Mouse (Mus musculus): ENCODE measurements around the gene Ngdn.
"Not testable (repeated sequence)": the region's sequence is repeated elsewhere in the genome, so short reads cannot be mapped to it uniquely, and the experiment has no call there.

Ngdn gene

DNA sequence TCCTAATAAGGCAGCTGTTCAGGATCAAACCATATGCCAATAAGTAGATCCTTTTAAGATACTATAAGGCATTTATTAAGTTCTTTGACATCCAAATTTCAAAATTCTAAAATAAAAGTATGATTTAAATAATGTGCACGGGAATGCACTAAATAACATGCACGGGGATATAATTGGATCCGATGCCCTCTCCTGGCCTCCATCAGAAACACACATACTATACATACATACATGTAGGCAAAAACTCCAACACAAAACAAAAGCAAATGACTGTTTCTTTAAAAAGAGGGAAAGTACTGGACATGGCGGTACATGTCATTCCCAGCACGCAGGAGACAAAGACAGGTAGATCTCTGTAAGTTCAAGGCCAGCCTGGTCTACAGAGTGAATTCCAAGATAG is 15.4 kb upstream of the Ngdn start:
- DNase-seq (ENCODE audit: low spot score in 2 of 2): not testable (repeated sequence)

DNA sequence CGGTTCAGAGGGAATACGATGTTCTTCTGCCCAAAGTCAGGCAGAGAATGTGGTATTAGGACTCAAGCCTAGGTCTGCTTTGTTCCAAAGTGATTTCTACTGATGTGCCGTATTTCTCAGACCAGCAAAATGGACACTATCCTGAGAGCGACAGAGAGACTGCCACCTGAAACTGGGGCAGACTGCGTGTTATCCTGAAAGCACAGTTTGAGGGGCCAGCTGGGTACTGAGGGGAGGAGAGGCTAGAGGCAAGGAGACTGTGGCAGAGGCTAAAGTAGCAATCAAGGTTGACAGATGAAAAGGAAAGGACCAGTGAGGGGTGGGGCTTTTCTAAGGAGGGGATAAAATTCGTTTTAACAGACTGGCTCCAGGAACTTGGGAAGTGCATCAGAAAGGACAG is 14.4 kb upstream of the Ngdn start:
- DNase-seq (ENCODE audit: low spot score in 2 of 2): no peak

DNA sequence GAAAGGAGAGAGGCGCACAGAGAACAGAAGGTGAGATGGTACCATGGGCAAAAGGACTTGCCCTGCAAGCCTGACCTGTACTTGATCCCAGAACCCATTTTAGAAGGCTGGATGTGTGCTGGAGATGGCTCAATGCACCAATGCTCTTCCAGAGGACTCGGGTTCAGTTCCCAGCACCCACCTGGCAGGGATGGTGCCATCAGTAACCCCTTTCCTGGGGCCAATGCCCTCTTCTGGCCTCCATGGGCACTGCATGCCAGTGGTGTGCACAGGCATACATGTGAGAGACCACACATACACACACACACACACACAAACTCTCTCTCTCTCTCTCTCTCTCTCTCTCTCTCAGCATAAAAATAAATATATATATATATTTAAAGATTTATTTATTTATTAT is 13.8 kb upstream of the Ngdn start:
- DNase-seq (ENCODE audit: low spot score in 2 of 2): no peak

DNA sequence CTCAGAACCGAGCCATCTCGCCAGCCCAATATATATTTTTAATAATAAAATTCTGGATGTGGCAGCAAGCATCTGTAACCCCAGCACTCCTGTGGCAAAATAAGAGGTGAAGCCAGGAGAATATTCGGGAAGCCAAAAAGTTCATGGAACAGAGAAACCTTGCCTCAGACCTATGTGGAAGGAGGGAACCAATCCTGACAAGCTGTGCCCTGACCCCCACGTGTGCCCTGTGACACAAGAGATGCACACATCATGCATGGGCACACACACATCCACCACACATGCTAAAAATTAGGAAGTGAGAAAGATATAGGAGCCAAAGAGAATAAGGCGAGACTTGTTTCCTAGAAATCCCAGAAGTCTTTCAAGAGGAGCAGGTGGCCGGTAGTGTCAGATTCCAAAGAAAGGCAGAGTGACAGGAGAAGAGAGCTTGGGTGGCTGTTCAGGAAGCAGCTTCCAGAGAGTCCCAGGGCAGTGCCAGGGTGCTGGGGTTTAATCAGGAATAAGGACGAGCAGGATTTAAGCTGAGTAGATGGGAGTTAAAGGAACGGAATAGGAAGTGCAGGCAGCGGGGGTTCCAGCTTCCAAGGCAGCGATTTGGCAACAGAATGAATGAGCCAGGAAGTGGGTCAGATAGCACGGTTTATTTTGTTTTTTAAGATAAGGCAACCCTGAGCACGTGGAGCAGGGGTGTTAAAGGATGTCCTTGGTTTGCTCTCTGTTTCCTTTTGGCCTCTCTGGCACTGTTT is 13.1 kb upstream of the Ngdn start:
- DNase-seq (ENCODE audit: low spot score in 2 of 2): no peak

DNA sequence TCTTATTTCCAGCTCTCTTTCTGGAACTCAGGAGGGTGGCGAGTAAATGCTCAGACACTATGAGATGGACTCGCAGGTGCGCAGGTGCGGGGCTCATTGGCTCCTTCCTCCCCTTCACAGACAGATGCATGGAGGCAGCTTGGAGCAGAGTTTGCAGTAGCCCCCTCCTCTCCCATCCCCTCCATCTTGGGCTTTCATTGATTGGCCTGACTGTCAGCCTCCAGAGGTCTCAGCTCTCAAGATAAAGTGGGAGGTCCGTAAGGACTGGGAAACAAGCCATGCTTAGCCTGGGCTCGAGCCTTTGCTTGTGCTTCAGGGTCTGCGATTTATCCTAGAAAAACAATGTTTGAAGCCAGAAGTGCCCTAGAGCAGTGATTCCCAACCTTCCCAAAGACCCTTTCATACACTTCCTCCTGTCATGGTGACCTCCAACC is 12.6 kb upstream of the Ngdn start:
- no peak for DNase-seq (ENCODE audit: low spot score in 2 of 2)

DNA sequence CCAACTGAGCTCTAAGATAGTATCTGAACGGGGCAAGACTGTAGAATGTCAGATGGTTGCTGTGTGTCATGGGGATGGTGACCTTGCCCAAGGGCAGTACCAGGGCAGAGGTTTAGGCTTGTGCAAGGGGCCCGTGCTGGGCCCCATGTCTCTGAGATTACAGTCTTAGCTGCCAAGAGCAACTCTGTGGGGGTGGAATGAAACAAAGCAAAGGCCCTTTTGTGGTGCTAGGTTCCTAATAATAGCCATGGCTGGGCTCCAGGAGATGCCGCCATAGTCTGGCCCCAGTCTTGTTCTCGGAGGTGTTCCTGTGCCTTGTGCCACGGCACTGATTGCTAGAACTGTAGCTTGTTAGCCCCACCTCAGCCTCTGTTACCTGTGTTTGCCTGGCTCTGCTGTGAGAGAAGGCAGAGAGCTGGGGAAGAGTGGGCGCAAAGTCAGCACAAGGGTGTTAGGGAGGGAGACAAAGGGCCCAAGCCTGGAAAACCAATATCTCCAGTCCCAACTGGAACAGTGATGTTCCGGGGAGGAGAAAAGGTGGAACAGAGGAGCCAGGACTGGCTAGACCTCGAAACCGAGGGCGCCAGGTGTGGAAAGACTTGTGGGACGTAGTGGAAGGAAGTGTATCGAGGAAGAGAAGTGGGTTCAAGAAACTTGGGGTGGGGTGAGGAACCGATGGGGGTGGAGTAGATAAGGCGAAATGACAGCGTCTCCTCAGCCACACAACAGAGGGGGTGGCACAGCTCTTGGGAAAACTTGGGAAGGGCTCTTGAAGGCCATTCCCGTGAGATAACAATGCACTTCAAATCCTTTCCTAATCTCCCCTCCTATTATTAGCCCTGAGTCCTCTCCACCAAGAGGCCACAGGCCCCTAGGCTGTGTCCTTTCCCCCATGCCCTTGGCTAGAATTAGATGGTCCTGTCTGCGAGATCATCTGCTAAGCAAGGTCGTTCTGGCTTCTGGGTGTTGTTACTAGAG is 11.1 kb upstream of the Ngdn start:
- no peak for DNase-seq (ENCODE audit: low spot score in 2 of 2)

DNA sequence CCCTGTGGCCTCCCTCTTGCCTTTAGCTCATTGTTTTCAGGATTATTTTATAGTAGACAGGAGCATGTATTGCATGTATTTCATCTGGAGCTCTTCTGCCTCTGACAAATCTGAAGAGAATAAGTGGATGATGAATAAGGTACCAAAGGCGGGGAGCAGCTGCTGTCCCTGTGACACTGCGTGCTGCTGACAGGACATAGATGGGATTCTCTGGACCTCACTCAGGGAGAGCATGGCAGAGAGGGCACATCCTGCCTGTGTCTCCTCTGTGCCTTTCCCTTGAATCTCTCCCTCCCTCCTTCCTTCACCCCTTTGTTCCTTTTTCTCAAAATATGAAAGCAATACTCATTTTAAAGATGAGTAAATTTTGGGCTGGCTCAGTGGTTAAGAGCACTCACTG is 9.7 kb upstream of the Ngdn start:
- no peak for DNase-seq (ENCODE audit: low spot score in 2 of 2)

DNA sequence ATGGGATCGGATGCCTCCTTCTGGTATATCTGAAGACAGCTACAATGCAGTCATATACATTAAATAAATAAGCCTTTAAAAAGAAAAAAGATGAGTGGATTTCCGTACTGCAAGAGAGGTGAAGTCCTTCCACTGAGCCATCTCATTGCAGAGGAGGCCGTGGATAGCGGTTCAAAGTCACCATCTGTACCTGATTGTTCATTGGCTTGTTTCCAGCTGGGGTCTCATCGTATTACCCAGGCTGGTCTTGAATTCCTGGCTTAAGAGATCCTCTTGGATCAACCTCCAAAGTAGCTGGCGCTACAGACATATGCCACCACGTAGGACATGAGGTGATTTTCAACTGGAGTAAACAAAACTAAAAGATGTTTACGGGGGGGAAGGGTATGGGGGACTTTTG is 9.3 kb upstream of the Ngdn start:
- DNase-seq (ENCODE audit: low spot score in 2 of 2): no peak

DNA sequence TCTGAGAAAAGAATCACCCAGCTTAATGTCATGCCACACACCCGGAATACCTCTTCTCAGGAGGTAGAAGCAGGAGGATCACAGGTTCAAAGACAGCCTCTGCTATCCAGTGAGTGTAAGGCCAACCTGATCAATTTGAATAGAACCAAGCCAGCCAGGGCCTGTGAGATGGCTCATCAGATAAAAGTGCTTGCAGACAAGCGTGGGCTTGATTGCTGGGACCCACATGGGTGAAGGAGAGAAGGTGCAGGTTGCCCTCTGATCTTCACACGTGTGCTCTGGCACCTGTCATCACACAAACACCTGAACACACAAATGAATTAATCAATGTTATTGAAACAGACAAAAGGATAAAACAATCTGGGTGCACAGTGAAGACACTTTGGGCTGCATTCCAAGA is 8.7 kb upstream of the Ngdn start:
- no peak for DNase-seq (ENCODE audit: low spot score in 2 of 2)

DNA sequence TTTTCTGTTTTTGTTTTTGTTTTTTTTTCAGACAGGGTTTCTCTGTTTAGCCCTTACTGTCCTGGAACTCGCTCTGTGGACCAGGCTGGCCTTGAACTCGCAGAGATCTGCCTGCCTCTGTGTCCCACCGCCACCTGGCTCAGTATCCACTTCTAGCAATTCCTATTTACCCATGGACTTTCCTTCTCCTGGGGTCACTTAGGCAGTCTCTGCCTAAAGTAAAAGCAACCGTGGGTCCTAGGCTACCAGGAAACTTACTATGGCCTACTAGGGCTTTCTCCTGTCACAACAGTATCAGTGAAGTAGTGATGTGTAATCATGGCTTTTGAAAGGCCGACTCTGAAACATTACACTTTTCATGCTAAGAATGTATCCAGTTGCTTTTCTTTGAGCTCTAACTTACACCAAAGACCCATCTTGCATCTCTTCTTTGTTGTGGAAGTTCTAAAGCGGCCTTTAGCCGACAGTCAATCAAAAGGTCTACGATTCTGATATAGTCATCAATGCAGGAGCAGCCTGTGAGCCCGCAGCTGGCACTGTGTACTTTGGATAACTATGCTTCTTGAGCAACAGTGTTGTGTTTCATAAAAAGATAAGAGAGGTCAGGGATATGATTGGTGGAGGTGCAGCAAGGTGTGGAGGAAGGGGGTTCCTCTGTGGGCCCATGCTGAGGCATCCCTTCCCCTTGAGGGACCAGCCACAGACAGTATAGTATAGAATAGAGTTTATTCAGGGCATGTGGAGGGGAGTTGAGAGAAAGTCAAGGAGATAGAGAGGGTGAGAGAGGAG is 7.9 kb upstream of the Ngdn start:
- DNase-seq (ENCODE audit: low spot score in 2 of 2): no peak

DNA sequence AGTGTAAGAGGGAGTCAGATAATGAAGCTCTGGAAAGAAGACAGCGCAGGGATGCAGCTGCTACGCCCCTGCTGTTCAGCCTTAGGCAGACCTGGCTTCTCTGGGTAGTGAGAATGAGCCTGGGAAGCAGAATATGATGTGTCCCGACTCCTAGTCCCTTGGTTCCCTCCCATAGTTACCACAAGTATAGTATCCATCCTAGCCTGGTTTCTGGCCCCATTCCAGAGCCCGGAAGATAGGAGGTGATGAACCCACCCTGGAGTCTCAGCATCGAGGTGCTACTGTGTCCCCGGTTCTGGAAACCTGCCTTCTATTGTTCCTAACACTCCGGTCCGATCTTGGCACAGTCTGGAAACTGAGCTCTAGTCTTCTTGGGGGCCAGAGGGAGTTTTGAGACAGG is 6.8 kb upstream of the Ngdn start:
- no peak for DNase-seq (ENCODE audit: low spot score in 2 of 2)

DNA sequence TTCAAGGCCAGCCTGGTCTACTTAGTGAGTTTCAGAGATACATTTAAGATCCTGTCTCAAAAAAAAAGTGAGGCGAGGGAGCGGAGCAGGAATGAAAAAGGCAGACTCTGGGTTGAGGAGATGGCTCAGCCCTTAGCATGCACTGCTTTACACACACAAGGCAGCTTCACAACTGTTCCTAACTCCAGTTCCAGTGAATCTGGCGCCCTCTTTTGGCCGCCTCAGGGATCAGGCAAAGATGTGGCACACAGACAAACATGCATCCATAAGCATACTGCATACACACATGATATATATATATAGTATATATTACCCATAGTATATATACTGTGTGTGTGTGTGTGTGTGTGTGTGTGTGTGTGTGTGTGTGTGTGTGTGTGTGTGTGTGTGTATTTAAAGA is 4.1 kb upstream of the Ngdn start:
- DNase-seq (ENCODE audit: low spot score in 2 of 2): no peak

DNA sequence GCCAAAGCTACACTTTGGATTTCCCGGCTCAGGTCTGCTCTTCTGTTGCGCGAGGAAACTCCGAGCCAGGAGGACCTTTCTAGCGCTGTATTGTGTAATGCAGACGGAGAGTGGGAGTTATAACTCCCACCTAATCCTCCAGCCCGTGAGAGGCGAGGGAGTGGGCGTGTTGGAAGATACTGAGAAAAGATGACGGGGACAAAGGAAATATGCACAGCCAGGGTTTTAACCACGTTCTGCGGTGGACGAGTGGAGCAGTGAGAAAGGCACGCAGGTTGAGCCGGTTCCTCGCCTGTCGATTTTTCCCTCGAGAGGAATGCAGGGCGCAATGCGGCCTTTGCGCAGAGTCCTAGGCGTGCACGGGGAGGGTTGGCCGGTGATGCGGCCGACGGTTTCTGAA is 663 bp upstream of the Ngdn start:
- DNase-seq (ENCODE audit: low spot score in 2 of 2): no peak

DNA sequence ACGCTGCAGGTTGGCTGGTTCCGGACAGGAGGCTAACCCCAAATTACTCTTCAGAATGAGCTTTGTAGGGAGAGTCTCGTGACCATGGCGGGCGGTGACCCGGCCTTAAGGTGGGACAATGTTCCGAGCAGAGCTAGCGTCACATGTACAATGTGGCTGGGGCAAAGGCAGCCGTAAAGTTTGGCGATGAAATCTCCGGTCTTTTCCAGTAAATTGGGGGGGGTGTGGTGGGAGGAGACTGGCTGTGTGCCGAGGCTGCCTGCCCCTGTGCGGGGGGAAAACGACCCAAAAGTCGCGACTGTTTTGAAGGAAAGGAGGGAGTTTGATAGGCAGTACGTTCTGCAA is 485 bp downstream of the Ngdn start:
- DNase-seq (ENCODE audit: low spot score in 2 of 2): no peak

DNA sequence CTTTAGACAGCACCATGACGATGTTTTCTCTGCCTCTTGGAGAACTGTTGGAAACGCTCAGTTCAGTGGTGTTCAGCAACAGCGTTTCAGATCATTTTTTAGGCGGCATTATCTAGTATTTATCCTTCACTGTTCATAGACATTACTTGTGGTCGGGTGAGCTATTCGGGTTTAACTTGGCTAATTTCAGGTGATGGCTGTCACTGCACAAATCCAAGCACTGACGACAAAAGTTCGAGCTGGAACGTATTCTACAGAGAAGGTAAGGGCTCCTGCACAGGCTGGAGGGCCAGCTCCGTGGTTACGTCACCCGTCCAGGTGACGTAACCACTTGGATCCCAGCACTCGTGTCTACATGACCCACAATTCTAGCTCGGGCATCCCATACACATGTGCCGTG is 1.6 kb downstream of the Ngdn start:
- no peak for DNase-seq (ENCODE audit: low spot score in 2 of 2)

DNA sequence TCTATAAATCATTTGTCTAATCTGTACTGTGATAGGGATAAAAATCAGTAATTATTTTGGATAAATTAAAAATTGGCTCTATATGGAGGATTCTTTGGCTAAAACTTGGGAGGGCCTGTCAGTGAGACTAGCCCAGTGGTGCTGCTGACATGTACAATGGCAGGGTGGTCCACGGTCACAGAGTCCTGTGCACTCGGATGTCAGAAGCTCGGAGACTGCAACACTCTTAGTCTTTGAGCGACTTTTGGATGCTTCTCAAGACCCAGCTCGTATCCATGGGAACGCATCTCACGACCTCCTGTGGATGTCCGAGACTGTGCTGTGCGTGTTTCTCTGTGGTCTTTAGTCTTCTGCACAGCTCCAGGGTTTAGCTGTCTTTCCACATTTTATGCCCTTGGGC is 5.1 kb downstream of the Ngdn start:
- DNase-seq (ENCODE audit: low spot score in 2 of 2): no peak

DNA sequence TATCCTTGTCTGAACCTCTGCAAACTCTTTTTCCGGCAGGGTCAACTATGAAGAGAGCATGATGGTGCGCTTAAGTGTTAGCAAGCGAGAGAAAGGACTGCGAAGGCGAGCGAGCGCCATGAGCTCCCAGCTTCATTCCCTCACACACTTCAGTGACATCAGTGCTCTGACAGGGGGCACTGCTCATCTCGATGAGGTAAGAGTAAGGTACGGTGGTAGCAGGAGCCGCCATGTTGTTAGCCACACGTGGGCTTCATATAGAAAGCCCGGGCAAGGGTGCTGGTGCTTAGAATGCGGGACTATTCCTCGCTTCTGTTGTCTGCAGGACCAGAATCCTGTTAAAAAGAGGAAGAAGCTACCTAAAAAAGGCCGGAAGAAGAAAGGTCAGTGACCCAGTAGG is 7.8 kb downstream of the Ngdn start:
- no peak for DNase-seq (ENCODE audit: low spot score in 2 of 2)

DNA sequence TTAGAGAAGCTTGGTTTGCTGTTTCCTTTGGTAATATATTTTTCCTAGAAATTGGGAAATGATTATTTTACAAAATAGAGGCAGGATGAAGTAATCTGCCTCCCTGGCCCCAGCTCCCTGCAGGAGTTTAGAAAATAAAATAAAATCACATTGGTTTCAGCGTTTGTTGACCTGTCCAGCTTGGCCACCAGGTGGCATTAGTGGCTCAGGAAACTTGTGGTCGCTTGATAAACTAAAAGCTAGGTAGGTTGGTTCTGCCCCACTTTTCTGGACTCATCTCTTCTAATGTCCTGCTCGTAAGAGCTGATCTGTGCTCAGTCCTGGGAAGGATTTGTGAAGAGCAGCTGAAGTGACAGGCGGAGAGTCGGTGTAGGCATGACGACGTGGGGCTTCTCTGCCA is 9.0 kb downstream of the Ngdn start:
- peak in 1 of 2 experiments; percentile 27 for DNase-seq (ENCODE audit: low spot score in 2 of 2)

DNA sequence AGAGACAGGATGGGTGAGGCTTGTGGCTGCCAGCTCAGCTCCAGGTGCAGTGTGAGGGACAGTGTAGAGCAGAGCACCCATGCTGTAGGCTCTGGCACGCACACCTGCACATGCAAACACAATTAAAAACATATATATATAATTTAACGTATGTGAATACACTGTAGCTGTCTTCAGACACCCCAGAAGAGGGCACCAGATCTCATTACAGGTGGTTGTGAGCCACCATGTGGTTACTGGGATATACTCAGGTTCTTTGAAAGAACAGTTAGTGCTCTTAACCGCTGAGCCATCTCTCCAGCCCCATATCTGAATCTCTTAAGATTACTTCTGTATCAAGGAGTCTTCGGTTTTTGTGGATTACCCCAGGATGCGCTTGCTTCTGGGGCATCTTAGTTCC is 10.3 kb downstream of the Ngdn start:
- DNase-seq (ENCODE audit: low spot score in 2 of 2): peak in 1 of 2 experiments; percentile 33

DNA sequence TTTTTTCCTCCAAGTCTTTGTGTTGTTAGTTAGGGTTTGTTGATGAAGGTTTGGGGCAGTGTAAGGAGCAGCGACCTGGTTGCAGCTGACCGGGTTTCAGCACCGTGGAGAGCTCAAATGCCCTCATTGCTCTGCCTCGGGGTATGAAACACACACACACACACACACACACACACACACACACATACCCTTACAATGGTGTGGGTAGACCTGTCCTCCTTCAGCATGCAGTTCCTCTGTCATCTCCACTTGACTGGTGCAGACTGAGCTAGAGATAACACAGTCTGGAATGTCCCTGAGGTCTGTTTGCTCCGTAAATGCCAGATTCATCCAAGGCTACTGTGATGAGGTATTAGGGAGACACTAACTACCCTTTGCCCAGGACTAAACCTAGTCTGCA is 12.0 kb downstream of the Ngdn start:
- DNase-seq (ENCODE audit: low spot score in 2 of 2): no peak

DNA sequence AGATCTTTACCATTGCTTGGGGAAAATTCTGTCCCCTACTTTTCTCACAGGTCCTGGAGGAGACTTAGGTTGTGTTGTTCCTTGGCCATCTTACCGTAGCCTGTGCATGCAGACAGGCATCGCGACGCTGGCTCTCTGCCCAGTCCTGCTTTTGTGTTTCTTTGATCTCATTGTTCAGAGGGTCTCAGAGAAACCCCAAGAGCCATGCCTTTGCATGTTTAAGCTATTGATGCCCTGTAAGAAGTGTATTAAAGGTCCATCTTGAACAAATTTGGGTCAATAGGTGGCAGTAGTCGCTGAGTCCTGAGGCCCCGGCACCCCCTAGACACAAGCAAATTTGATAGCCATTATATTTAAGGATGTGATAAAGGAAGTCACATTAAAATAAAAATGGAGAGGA is 12.4 kb downstream of the Ngdn start:
- no peak for DNase-seq (ENCODE audit: low spot score in 2 of 2)

DNA sequence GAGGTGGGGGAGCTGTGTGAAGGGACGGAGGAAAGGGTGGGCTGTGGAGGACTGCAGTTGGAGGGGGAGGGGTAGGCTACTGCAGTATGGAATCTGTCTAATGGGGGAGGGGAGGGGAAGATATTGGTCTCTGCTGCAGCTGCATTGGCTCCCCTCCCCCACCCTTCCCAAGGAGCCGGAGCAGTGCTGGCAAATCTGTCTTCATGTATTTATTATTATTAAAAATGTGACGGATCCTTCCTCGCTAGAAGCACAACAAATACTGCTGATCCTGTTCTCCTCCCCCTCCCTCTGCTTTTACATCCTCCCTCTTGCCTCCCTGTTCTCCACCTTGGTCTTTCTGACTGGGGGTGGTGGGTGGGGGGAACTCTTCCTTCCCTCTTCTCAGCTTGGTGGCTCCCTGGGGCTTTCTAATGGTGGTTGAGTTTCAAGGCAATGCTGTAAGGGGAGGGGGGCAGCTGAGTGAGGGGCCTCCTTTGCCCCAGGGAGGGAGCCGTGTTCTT is 13.1 kb downstream of the Ngdn start:
- no peak for DNase-seq (ENCODE audit: low spot score in 2 of 2)
